Mouse (Mus musculus): ENCODE results near the gene Morn1. TPM values are rescaled to one million over a fixed set of nuclear protein-coding genes. Genes with fewer than 3 reads are reported as not detected.
"Not testable (repeated sequence)": the region's sequence is repeated elsewhere in the genome, so short reads cannot be mapped to it uniquely, and the experiment has no call there.

Gene Morn1
- total and polyA plus RNA-seq, 2 experiments from 2014 or later, result 9.0 to 10.0 TPM

DNA sequence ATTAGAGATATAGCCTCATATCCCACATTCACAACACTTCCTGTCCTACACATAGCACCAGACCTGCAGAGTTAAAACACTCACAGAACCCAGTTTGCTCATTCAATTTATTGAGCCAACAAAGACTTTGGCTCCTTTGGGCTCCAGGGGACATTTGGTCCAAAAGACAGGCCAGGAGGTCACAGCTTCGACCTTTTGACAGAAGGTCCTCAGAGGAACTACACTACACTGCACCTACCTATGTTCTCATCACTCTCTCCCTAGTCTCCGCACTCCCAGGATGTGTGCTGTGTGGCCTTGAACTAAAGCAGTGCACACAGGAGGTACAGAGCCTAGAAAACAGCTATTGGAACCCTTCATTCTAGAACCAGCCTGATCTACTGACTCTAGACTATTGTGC, 10.6 kb upstream of the Morn1 start:
- no peaks in the 10 kb centered on the region for H3K4me1 ChIP-seq (ENCODE audit: insufficient read depth, low read length)
- no peaks in the 10 kb centered on the region for H3K9me3 ChIP-seq (ENCODE audit: low read length)
- no peak overlapping the region for H3K4me3 ChIP-seq (ENCODE audit: low read length)
- H3K4me2 ChIP-seq (ENCODE audit: low read depth, low read length), result no peak overlapping the region
- no peak for TF ChIP-seq CTCF (IDR thresholded peaks at IDR 0.05; ENCODE audit: low read depth)
- no peak for DNase-seq (ENCODE audit: low spot score)
- H3K9ac ChIP-seq (replicated peaks; ENCODE audit: low read length), result no peak overlapping the region
- no peak overlapping the region for H3K27ac ChIP-seq
- no peak for ATAC-seq
- peaks cover 71% of the 10 kb centered on the region for H3K36me3 ChIP-seq (ENCODE audit: insufficient read depth, low read length)
- H3K27me3 ChIP-seq (ENCODE audit: insufficient read depth, low read length), result no peaks in the 10 kb centered on the region
- WGBS, result 92% methylated on average over 2 of the region's 2 CpGs

DNA sequence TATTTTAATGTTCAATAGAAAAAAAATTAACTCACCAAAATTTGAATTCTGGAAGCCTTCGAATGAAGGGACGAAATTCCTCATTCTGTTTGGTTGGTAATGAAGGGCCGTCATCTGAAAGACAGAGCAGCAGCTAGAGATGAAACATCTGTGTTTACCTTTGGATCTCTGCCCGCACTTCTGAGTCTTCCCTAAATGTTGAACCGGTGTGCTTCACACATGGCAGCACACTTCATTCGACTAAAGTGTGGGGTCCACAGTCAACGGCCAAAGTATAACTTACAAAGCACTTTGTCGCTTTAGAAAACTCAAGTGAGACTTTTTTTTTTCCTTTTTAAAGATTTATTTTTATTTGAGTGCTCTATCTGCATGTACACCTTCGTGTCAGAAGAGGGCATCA, 9.7 kb upstream of the Morn1 start:
- H3K4me3 ChIP-seq (ENCODE audit: low read length), result no peak overlapping the region
- H3K4me2 ChIP-seq (ENCODE audit: low read depth, low read length), result no peak overlapping the region
- no peaks in the 10 kb centered on the region for H3K4me1 ChIP-seq (ENCODE audit: insufficient read depth, low read length)
- DNase-seq (ENCODE audit: low spot score) (no peak), ATAC-seq (no peak)
- H3K36me3 ChIP-seq (ENCODE audit: insufficient read depth, low read length), result peaks cover 66% of the 10 kb centered on the region
- H3K27ac ChIP-seq, result no peak overlapping the region
- H3K27me3 ChIP-seq (ENCODE audit: insufficient read depth, low read length), result no peaks in the 10 kb centered on the region
- H3K9me3 ChIP-seq (ENCODE audit: low read length), result no peaks in the 10 kb centered on the region
- TF ChIP-seq CTCF (IDR thresholded peaks at IDR 0.05; ENCODE audit: low read depth), result no peak
- no peak overlapping the region for H3K9ac ChIP-seq (replicated peaks; ENCODE audit: low read length)
- 88% methylated on average over 9 of the region's 9 CpGs for WGBS

GRCm38 (mm10) chr4:155078808-155079207, 7.6 kb upstream of the Morn1 start:
- not testable (repeated sequence) for H3K27ac ChIP-seq; H3K9me3 ChIP-seq (ENCODE audit: low read length); H3K4me2 ChIP-seq (ENCODE audit: low read depth, low read length); H3K9ac ChIP-seq (replicated peaks; ENCODE audit: low read length); H3K4me3 ChIP-seq (ENCODE audit: low read length); H3K27me3 ChIP-seq (ENCODE audit: insufficient read depth, low read length); H3K4me1 ChIP-seq (ENCODE audit: insufficient read depth, low read length); DNase-seq (ENCODE audit: low spot score)
- 74% methylated on average over 10 of the region's 10 CpGs for WGBS
- 0 out of 2 replicates have a peak, but pooled peaks have one; percentile 35 for ATAC-seq
- peaks cover 63% of the 10 kb centered on the region for H3K36me3 ChIP-seq (ENCODE audit: insufficient read depth, low read length)

DNA sequence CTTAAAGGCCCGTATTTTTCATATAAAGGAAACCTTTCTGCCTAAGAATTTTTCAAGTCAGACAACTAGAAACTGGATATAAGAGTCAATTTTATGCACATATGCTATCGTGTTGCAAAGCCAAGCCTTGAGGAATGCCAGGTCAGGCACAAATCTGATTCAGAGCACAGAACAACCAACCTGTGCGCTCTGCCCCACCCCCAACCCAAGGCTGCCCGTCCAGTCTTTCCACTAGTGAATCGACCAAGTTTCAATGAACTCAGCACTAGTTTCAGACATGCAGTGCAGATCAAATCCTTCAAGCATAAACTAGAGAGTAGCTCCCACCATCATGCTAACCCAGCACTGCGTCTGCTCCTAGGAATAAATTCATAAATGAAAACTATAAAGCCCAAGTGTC, 6.7 kb upstream of the Morn1 start:
- Histone ChIP-seq H3K4me1 (ENCODE audit: insufficient read depth, low read length) (no peaks in the 10 kb centered on the region; the same call in 1 of the 2 replicates), H3K27ac (no peak overlapping the region), H3K9me3 (ENCODE audit: low read length) (no peaks in the 10 kb centered on the region), H3K4me3 (ENCODE audit: low read length) (no peak overlapping the region), H3K9ac (replicated peaks; ENCODE audit: low read length) (no peak overlapping the region), H3K27me3 (ENCODE audit: insufficient read depth, low read length) (no peaks in the 10 kb centered on the region), H3K4me2 (ENCODE audit: low read depth, low read length) (no peak overlapping the region), H3K36me3 (ENCODE audit: insufficient read depth, low read length) (peaks cover 55% of the 10 kb centered on the region)
- no peak for TF ChIP-seq CTCF (IDR thresholded peaks at IDR 0.05; ENCODE audit: low read depth)
- ATAC-seq (no peak), DNase-seq (ENCODE audit: low spot score) (no peak)
- 93% methylated on average over 6 of the region's 6 CpGs for WGBS

DNA sequence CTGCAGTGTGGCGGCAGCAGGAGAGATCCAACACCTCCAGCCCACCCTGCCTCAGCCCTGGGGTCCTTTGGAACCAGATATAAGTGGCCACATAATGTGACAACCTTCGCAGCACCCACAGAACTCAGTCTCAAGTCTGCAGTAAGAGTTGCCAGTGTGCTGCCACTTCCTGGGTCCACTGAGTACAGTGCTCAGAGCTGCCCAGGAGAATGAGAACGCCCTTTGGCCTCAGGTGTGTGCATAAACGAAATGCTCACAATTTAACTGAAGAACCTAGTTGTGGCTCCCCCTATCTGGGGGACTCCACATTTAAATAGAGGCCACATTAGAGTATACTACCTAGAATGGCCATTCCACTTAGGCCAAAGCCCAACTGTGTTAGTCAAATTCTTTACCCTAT, 2.8 kb upstream of the Morn1 start:
- H3K36me3 ChIP-seq (ENCODE audit: insufficient read depth, low read length), result peaks cover 25% of the 10 kb centered on the region
- DNase-seq (ENCODE audit: low spot score), result no peak

GRCm38 (mm10) chr4:155084351-155084750, 2.0 kb upstream of the Morn1 start:
- Histone ChIP-seq H3K4me3 (ENCODE audit: low read length) (no peak overlapping the region), H3K27me3 (ENCODE audit: insufficient read depth, low read length) (no peaks in the 10 kb centered on the region), H3K36me3 (ENCODE audit: insufficient read depth, low read length) (peaks cover 23% of the 10 kb centered on the region), H3K4me2 (ENCODE audit: low read depth, low read length) (no peak overlapping the region), H3K27ac (no peak overlapping the region), H3K9ac (replicated peaks; ENCODE audit: low read length) (no peak overlapping the region), H3K9me3 (ENCODE audit: low read length) (no peaks in the 10 kb centered on the region), H3K4me1 (ENCODE audit: insufficient read depth, low read length) (peaks cover 14% of the 10 kb centered on the region)
- no peak for TF ChIP-seq CTCF (IDR thresholded peaks at IDR 0.05; ENCODE audit: low read depth)
- ATAC-seq, result no peak
- 84% methylated on average over 7 of the region's 7 CpGs for WGBS
- no peak for DNase-seq (ENCODE audit: low spot score)

More for the DNA sequence above, 2.8 kb upstream of the Morn1 start:
- no peaks in the 10 kb centered on the region for H3K9me3 ChIP-seq (ENCODE audit: low read length)
- H3K4me3 ChIP-seq (ENCODE audit: low read length), result no peak overlapping the region
- H3K27me3 ChIP-seq (ENCODE audit: insufficient read depth, low read length), result no peaks in the 10 kb centered on the region
- 94% methylated on average over 4 of the region's 4 CpGs for WGBS
- no peak overlapping the region for H3K27ac ChIP-seq
- no peak for TF ChIP-seq CTCF (IDR thresholded peaks at IDR 0.05; ENCODE audit: low read depth)
- ATAC-seq, result no peak
- H3K4me1 ChIP-seq (ENCODE audit: insufficient read depth, low read length), result peaks cover 14% of the 10 kb centered on the region
- no peak overlapping the region for H3K9ac ChIP-seq (replicated peaks; ENCODE audit: low read length)
- H3K4me2 ChIP-seq (ENCODE audit: low read depth, low read length), result no peak overlapping the region

DNA sequence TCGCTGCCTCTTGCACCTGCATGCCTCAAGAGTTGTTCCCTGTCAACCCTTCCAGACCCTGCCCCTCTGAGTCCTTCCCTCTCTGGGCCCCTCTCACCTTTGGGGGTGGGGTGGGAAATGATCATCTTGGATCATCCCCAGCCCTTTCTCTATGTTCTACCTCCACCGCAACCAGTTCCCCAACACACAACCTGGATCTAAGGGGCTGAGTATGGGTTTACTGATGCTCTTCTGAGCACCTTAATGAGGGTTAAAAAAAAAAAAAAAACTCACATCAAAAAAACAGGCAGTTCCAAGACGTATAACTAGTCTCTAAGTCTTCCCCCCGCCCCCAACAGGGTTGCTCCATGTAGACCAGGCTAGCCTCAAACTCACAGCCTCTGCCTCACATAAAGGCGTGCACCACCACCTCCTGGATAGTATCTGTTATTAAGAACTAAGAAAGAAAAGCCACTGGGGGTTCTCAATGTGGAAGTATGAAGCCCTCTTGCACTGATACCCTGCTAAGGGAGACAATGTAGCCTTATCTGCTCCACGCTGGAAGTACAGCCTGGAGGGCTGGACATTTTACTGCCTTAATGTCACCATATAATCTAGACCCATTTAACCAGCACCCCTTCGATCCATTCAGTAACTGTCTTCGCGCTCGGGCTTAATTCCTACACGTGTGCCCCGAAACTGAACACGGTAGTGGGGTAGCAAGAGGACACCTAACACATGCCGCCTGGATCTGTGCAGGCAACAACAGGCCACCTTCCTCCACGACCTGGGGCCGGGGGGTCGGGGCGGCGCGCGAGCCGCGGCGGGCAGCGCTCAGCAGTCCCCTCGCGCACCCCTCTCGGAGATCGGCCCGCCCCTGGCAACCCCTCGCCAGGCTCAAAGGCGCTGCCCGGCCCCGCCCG, 920 bp upstream of the Morn1 start:
- no peaks in the 10 kb centered on the region for H3K27me3 ChIP-seq (ENCODE audit: insufficient read depth, low read length)
- ATAC-seq, result peak; percentile 0; the same call in 1 of the 2 replicates
- H3K4me2 ChIP-seq (ENCODE audit: low read depth, low read length), result peak overlapping the region; percentile 80
- peak overlapping the region; percentile 88 for H3K9ac ChIP-seq (replicated peaks; ENCODE audit: low read length)
- 7% methylated on average over 35 of the region's 35 CpGs for WGBS
- DNase-seq (ENCODE audit: low spot score), result no peak
- no peaks in the 10 kb centered on the region for H3K9me3 ChIP-seq (ENCODE audit: low read length)
- peak overlapping the region; percentile 91 for H3K27ac ChIP-seq
- peaks cover 14% of the 10 kb centered on the region for H3K4me1 ChIP-seq (ENCODE audit: insufficient read depth, low read length)
- H3K36me3 ChIP-seq (ENCODE audit: insufficient read depth, low read length), result peaks cover 18% of the 10 kb centered on the region
- peak overlapping the region; percentile 90 for H3K4me3 ChIP-seq (ENCODE audit: low read length)
- no peak; the same call in 1 of the 2 replicates for TF ChIP-seq CTCF (IDR thresholded peaks at IDR 0.05; ENCODE audit: low read depth)
